Mouse (Mus musculus): ENCODE measurements at regions not wholly inside any gene's neighbourhood (a gene's known extent, or its start where the extent isn't known, plus 50 kb on each side); places are given as distances from the start of the nearest gene placed in this dataset.

- DNase-seq (ENCODE audit: low spot score): no peak
- no peak for ATAC-seq (replicated peaks; ENCODE audit: insufficient number of reproducible peaks, low FRiP score, low TSS enrichment, low read depth)
Measured at GRCm38 (mm10) chr4:66515815-66516214, 111.4 kb upstream of the Astn2 start.

DNA sequence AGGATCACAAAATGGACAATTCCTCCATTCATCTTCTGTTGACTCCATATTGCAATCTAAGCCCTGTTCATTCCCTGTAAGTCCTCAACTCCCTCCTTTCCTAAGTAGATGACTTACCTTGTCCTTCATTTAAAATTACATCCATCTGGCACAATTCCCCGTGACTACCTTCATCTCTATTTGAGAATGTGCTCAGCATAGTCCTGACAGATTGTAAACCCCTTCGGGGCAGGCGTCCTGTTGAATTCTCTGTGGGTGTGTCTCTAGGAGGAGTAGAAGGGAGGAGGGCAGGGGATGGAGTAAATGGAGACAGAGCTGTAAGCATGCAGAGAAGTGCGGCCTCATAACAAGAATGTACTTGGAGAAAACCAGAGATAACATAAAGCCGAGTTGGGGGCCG lies 79.1 kb upstream of the Astn2 start:
- no peak for DNase-seq (ENCODE audit: low spot score)
- H3K4me1 ChIP-seq (ENCODE audit: control insufficient read depth, insufficient read depth, low read length): no peaks in the 10 kb centered on the region
- no peak overlapping the region for H3K27ac ChIP-seq (replicated peaks; ENCODE audit: low read depth, low read length)
- H3K9ac ChIP-seq (replicated peaks; ENCODE audit: low read length): no peak overlapping the region
- H3K9me3 ChIP-seq (replicated peaks; ENCODE audit: control insufficient read depth, low read length): no peaks in the 10 kb centered on the region
- no peak for ATAC-seq (replicated peaks; ENCODE audit: insufficient number of reproducible peaks, low FRiP score, low TSS enrichment, low read depth)
- H3K27me3 ChIP-seq (ENCODE audit: control insufficient read depth, insufficient read depth, low read length): no peaks in the 10 kb centered on the region
- no peak overlapping the region for H3K4me2 ChIP-seq (ENCODE audit: low read depth, low read length)
- no peaks in the 10 kb centered on the region for H3K36me3 ChIP-seq (replicated peaks; ENCODE audit: control insufficient read depth, insufficient read depth, low read depth, low read length)
- 75% methylated on average over 6 of the region's 6 CpGs for WGBS
- H3K4me3 ChIP-seq (ENCODE audit: low read depth, low read length): no peak overlapping the region

More at GRCm38 (mm10) chr4:66515815-66516214, 111.4 kb upstream of the Astn2 start:
- WGBS: 79% methylated on average over 1 of the region's 1 CpGs
- H3K9ac ChIP-seq (replicated peaks; ENCODE audit: low read length): no peak overlapping the region
- no peaks in the 10 kb centered on the region for H3K4me1 ChIP-seq (ENCODE audit: control insufficient read depth, insufficient read depth, low read length)
- H3K27ac ChIP-seq (replicated peaks; ENCODE audit: low read depth, low read length): no peak overlapping the region
- no peak overlapping the region for H3K4me2 ChIP-seq (ENCODE audit: low read depth, low read length)
- H3K36me3 ChIP-seq (replicated peaks; ENCODE audit: control insufficient read depth, insufficient read depth, low read depth, low read length): no peaks in the 10 kb centered on the region
- no peaks in the 10 kb centered on the region for H3K9me3 ChIP-seq (replicated peaks; ENCODE audit: control insufficient read depth, low read length)
- no peaks in the 10 kb centered on the region for H3K27me3 ChIP-seq (ENCODE audit: control insufficient read depth, insufficient read depth, low read length)
- no peak overlapping the region for H3K4me3 ChIP-seq (ENCODE audit: low read depth, low read length)

- Histone ChIP-seq H3K4me2 (ENCODE audit: low read depth, low read length) (no peak overlapping the region), H3K9me3 (replicated peaks; ENCODE audit: control insufficient read depth, low read length) (no peaks in the 10 kb centered on the region), H3K4me3 (ENCODE audit: low read depth, low read length) (no peak overlapping the region), H3K27ac (replicated peaks; ENCODE audit: low read depth, low read length) (no peak overlapping the region), H3K9ac (replicated peaks; ENCODE audit: low read length) (no peak overlapping the region), H3K36me3 (replicated peaks; ENCODE audit: control insufficient read depth, insufficient read depth, low read depth, low read length) (no peaks in the 10 kb centered on the region), H3K27me3 (ENCODE audit: control insufficient read depth, insufficient read depth, low read length) (no peaks in the 10 kb centered on the region), H3K4me1 (ENCODE audit: control insufficient read depth, insufficient read depth, low read length) (no peaks in the 10 kb centered on the region)
- DNase-seq (ENCODE audit: low spot score): no peak
- ATAC-seq (replicated peaks; ENCODE audit: insufficient number of reproducible peaks, low FRiP score, low TSS enrichment, low read depth): peak; percentile 39; the same call in 1 of the 2 replicates
- WGBS: 62% methylated on average over 2 of the region's 2 CpGs
Measured at GRCm38 (mm10) chr4:66482495-66483291, 78.3 kb upstream of the Astn2 start.

GRCm38 (mm10) chr4:66478601-66479217 lies 74.3 kb upstream of the Astn2 start:
- ATAC-seq (replicated peaks; ENCODE audit: insufficient number of reproducible peaks, low FRiP score, low TSS enrichment, low read depth) (no peak), DNase-seq (ENCODE audit: low spot score) (no peak)
- WGBS: 87% methylated on average over 8 of the region's 8 CpGs
- no peak overlapping the region for H3K9ac ChIP-seq (replicated peaks; ENCODE audit: low read length)
- no peaks in the 10 kb centered on the region for H3K4me1 ChIP-seq (ENCODE audit: control insufficient read depth, insufficient read depth, low read length)
- no peak overlapping the region for H3K27ac ChIP-seq (replicated peaks; ENCODE audit: low read depth, low read length)
- H3K36me3 ChIP-seq (replicated peaks; ENCODE audit: control insufficient read depth, insufficient read depth, low read depth, low read length): no peaks in the 10 kb centered on the region
- H3K27me3 ChIP-seq (ENCODE audit: control insufficient read depth, insufficient read depth, low read length): no peaks in the 10 kb centered on the region
- H3K4me2 ChIP-seq (ENCODE audit: low read depth, low read length): no peak overlapping the region
- no peak overlapping the region for H3K4me3 ChIP-seq (ENCODE audit: low read depth, low read length)
- no peaks in the 10 kb centered on the region for H3K9me3 ChIP-seq (replicated peaks; ENCODE audit: control insufficient read depth, low read length)

All from embryonic facial prominence, embryonic 11.5 days (tissue).